Mouse (Mus musculus) CD4-positive helper T cell, adult 2 months (primary cell): ENCODE results near the gene Arsg.
"Not testable (repeated sequence)": the region's sequence is repeated elsewhere in the genome, so short reads cannot be mapped to it uniquely, and the experiment has no call there.

Experiments
- DNase-seq: peaks from one replicate; pipeline ENCODE4 v3.0.0-alpha.2; 2012; ENCODE audit warnings: low read depth, missing footprints, low spot score

Gene Arsg

GRCm38 (mm10) chr11:109468133-109468532 lies 5.0 kb upstream of the Arsg start:
- no peak for DNase-seq

GRCm38 (mm10) chr11:109470170-109470569 lies 3.0 kb upstream of the Arsg start:
- peak; percentile 24 for DNase-seq

GRCm38 (mm10) chr11:109470921-109471861 lies 2.0 kb upstream of the Arsg start:
- DNase-seq = peak; percentile 68

- DNase-seq = peak; percentile 51
Measured at GRCm38 (mm10) chr11:109472171-109472691, 943 bp upstream of the Arsg start.

GRCm38 (mm10) chr11:109472821-109473170 lies 378 bp upstream of the Arsg start:
- no peak for DNase-seq

GRCm38 (mm10) chr11:109474086-109474742 lies 1.0 kb downstream of the Arsg start:
- DNase-seq = no peak

- no peak for DNase-seq
Measured at GRCm38 (mm10) chr11:109474836-109475235, 1.7 kb downstream of the Arsg start.

GRCm38 (mm10) chr11:109475717-109476116 lies 2.5 kb downstream of the Arsg start:
- DNase-seq = no peak

- DNase-seq = no peak
Measured at GRCm38 (mm10) chr11:109476241-109476640, 3.1 kb downstream of the Arsg start.

GRCm38 (mm10) chr11:109476653-109477052 lies 3.5 kb downstream of the Arsg start:
- no peak for DNase-seq

GRCm38 (mm10) chr11:109477606-109478380 lies 4.6 kb downstream of the Arsg start:
- no peak for DNase-seq

- DNase-seq = no peak
Measured at GRCm38 (mm10) chr11:109479575-109480285, 6.6 kb downstream of the Arsg start.

- DNase-seq = no peak
Measured at GRCm38 (mm10) chr11:109480440-109480839, 7.3 kb downstream of the Arsg start.

GRCm38 (mm10) chr11:109485398-109486045 lies 12.3 kb downstream of the Arsg start:
- DNase-seq = no peak

GRCm38 (mm10) chr11:109487111-109487510 lies 13.9 kb downstream of the Arsg start:
- no peak for DNase-seq

- DNase-seq = no peak
Measured at GRCm38 (mm10) chr11:109487991-109488684, 15.0 kb downstream of the Arsg start.

- no peak for DNase-seq
Measured at GRCm38 (mm10) chr11:109489763-109490162, 16.6 kb downstream of the Arsg start.

- no peak for DNase-seq
Measured at GRCm38 (mm10) chr11:109491844-109492243, 18.7 kb downstream of the Arsg start.

GRCm38 (mm10) chr11:109492847-109493464 lies 19.8 kb downstream of the Arsg start:
- DNase-seq = not testable (repeated sequence)
